ENCODE assay signal across 8 mouse cellular contexts in genomic region chr2:30171371-30171996, GRCm38 (mm10). TPM values are rescaled to one million over a fixed set of nuclear protein-coding genes. Genes with fewer than 3 reads are reported as not detected.
DNase-seq lines count a peak whose midpoint lies in the region; ATAC-seq and TF ChIP-seq lines count a peak whose summit lies in the region.

Gene Endog (plus strand): TSS chr2:30171493.

- H3K36me3 ChIP-seq in G1E (replicated peaks), result peaks cover 48% of the 10 kb centered on the region
- H3K36me3 ChIP-seq in forebrain, postnatal 0 days (ENCODE audit: insufficient read depth), result peaks cover 25% of the 10 kb centered on the region
- H3K36me3 ChIP-seq in neural tube, embryonic 15.5 days, result peaks cover 40% of the 10 kb centered on the region

- peaks cover 52% of the 10 kb centered on the region for H3K4me1 ChIP-seq in G1E (ENCODE audit: insufficient read depth, low read depth, low read length)
- H3K4me1 ChIP-seq in forebrain, postnatal 0 days (ENCODE audit: insufficient read depth), result peaks cover 6% of the 10 kb centered on the region; the same call in 1 of the 2 replicates
- peaks cover 6% of the 10 kb centered on the region for H3K4me1 ChIP-seq in lung, adult 2 months (ENCODE audit: control insufficient read depth, insufficient read depth, low read length)
- H3K4me1 ChIP-seq in neural tube, embryonic 15.5 days, result peaks cover 26% of the 10 kb centered on the region

- H3K27ac ChIP-seq in forebrain, postnatal 0 days (ENCODE audit: low read depth, low read length), result peak within 1 kb of the TSS; percentile 87
- H3K27ac ChIP-seq in layer of hippocampus, adult 2 months, result peak within 1 kb of the TSS; percentile 100
- peak within 1 kb of the TSS; percentile 96 for H3K27ac ChIP-seq in neural tube, embryonic 15.5 days (replicated peaks)

- H3K4me2 ChIP-seq in forebrain, postnatal 0 days (ENCODE audit: low read depth), result peak within 1 kb of the TSS; percentile 86
- H3K4me2 ChIP-seq in neural tube, embryonic 15.5 days, result peak within 1 kb of the TSS; percentile 94

- no peak for TF ChIP-seq CTCF in G1E (IDR thresholded peaks at IDR 0.05; ENCODE audit: low read depth, low read length)
- TF ChIP-seq CTCF in forebrain, postnatal 0 days (IDR thresholded peaks at IDR 0.05; ENCODE audit: low read depth), result no peak
- TF ChIP-seq CTCF in layer of hippocampus, adult 2 months (conservative IDR thresholded peaks at IDR 0.05), result no peak
- TF ChIP-seq CTCF in lung, adult 2 months (IDR thresholded peaks at IDR 0.05; ENCODE audit: insufficient read depth, low read length), result no peak

- H3K9me3 ChIP-seq in G1E (replicated peaks), result peaks cover 25% of the 10 kb centered on the region
- no peaks in the 10 kb centered on the region for H3K9me3 ChIP-seq in forebrain, postnatal 0 days (ENCODE audit: low read length)
- H3K9me3 ChIP-seq in neural tube, embryonic 15.5 days (replicated peaks), result peaks cover 4% of the 10 kb centered on the region; the same call in 1 of the 2 replicates

- peak within 1 kb of the TSS; percentile 80 for H3K4me3 ChIP-seq in G1E (ENCODE audit: low read depth, low read length)
- H3K4me3 ChIP-seq in forebrain, postnatal 0 days (ENCODE audit: low read depth, low read length), result peak within 1 kb of the TSS; percentile 72
- H3K4me3 ChIP-seq in layer of hippocampus, adult 2 months, result peak within 1 kb of the TSS; percentile 74
- peak within 1 kb of the TSS; percentile 70 for H3K4me3 ChIP-seq in lung, adult 2 months (replicated peaks; ENCODE audit: extremely low read depth, low read depth, low read length)
- H3K4me3 ChIP-seq in neural tube, embryonic 15.5 days (replicated peaks), result peak within 1 kb of the TSS; percentile 70

- no peaks in the 10 kb centered on the region for H3K27me3 ChIP-seq in G1E (ENCODE audit: insufficient read depth, low read length)
- no peaks in the 10 kb centered on the region for H3K27me3 ChIP-seq in forebrain, postnatal 0 days (ENCODE audit: insufficient read depth, low read length)
- no peaks in the 10 kb centered on the region for H3K27me3 ChIP-seq in neural tube, embryonic 15.5 days (replicated peaks)

- peak within 1 kb of the TSS; percentile 75 for H3K9ac ChIP-seq in forebrain, postnatal 0 days
- peak within 1 kb of the TSS; percentile 75 for H3K9ac ChIP-seq in neural tube, embryonic 15.5 days (replicated peaks)

- WGBS in forebrain, postnatal 0 days, result 1% methylated on average over 71 of the region's 75 CpGs
- under 1% methylated on average over 74 of the region's 75 CpGs for WGBS in lung, adult 2 months
- under 1% methylated on average over 66 of the region's 75 CpGs for WGBS in neural tube, embryonic 15.5 days

- peak; percentile 95 for TF ChIP-seq POLR2A in lung, adult 2 months (IDR thresholded peaks at IDR 0.05; ENCODE audit: borderline replicate concordance, extremely low read depth, low read depth, low read length)

- DNase-seq in G1E (ENCODE audit: low spot score), result peak; percentile 92
- peak; percentile 93 for DNase-seq in cerebellum, adult 18-20 months
- peak; percentile 92 for DNase-seq in forebrain, postnatal 0 days
- peak; percentile 86 to 88 for DNase-seq in heart, postnatal 36 days
- peak; percentile 84 to 89 for DNase-seq in layer of hippocampus, adult 2 months (ENCODE audit: low spot score in 2 of 2)
- peak; percentile 85 for DNase-seq in lung, adult 2 months
- peak; percentile 83 for DNase-seq in testis, postnatal 10 days (ENCODE audit: low spot score)

- intact Hi-C loops in heart, postnatal 36 days (cut with DNase I), result loop anchor here (2.0 kb wide), 1 partner anchor 99 kb away; no protein-coding TSS in a partner anchor

- ATAC-seq in G1E (ENCODE audit: extremely low read depth, insufficient number of reproducible peaks, low FRiP score, poor library complexity, severe bottlenecking), result peak; percentile 85
- ATAC-seq in forebrain, postnatal 0 days, result peak; percentile 97
- peak; percentile 97 for ATAC-seq in neural tube, embryonic 15.5 days (ENCODE audit: low FRiP score)

RNA-seq across cellular contexts. Expression of gene Endog, which starts in this region (rescaled TPM):
- total RNA-seq in G1E (2014; fragmentation: Nextera tagmentation), result 1.1 and 2.4 TPM in 2 replicates
- 7.8 and 8.3 TPM in 2 replicates for total RNA-seq in G1E (2017)
- 36.0 and 43.2 TPM in 2 replicates for polyA plus RNA-seq in G1E (2012)
- 31.8 and 37.1 TPM in 2 replicates for total RNA-seq in forebrain, postnatal 0 days (2014; rRNA removed)
- 29.0 and 31.1 TPM in 2 replicates for polyA plus RNA-seq in forebrain, postnatal 0 days (2015; fragmentation: Nextera tagmentation; extraction: Ambion mirVana)
- 10 to 100 TPM; 91.8 to 92.4 TPM for total RNA-seq in heart, postnatal 36 days (2021)
- 10 to 100 TPM; 17.6 to 24.1 TPM for total RNA-seq in layer of hippocampus, adult 2 months (2021)
- 58.1 and 87.9 TPM in 2 replicates for polyA plus RNA-seq in lung, adult 2 months (2012; rRNA removed)
- polyA plus RNA-seq in neural tube, embryonic 15.5 days (2015; fragmentation: Nextera tagmentation; extraction: Ambion mirVana), result 26.9 and 27.1 TPM in 2 replicates

Comparison
In these comparisons a context has a peak if more than half of its experiments do, and no peak if none do; other contexts are left out.
1. Peak in every context shown above with its lines: DNase-seq, ATAC-seq, H3K4me3 ChIP-seq and H3K27ac ChIP-seq.